Mouse (Mus musculus): Measurements from ENCODE around the gene Sf3a3.
A peak's percentile ranks its signal among the peaks of the same experiment; 100 is the strongest.

Gene Sf3a3

DNA sequence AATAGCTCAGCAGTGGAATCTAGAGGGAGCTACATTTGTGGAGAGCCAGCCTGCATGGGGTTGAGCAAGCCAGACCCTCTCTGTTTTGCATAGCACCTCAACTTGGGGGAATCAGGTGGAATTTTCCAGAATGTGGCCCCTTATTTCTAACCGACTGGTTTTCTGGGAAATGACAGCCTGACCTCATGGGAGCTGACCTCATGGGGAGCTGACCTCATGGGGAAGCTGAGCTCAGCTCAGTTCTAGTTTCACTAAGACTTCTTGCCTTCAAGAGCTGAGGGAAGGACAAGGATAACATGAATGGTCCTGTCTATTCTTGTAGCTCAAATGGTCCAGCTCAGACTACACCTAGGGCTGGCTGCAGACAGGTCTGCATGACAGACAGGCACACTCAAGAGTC lies 24.2 kb downstream of the Sf3a3 start:
- no peak for DNase-seq (ENCODE audit: low spot score)

DNA sequence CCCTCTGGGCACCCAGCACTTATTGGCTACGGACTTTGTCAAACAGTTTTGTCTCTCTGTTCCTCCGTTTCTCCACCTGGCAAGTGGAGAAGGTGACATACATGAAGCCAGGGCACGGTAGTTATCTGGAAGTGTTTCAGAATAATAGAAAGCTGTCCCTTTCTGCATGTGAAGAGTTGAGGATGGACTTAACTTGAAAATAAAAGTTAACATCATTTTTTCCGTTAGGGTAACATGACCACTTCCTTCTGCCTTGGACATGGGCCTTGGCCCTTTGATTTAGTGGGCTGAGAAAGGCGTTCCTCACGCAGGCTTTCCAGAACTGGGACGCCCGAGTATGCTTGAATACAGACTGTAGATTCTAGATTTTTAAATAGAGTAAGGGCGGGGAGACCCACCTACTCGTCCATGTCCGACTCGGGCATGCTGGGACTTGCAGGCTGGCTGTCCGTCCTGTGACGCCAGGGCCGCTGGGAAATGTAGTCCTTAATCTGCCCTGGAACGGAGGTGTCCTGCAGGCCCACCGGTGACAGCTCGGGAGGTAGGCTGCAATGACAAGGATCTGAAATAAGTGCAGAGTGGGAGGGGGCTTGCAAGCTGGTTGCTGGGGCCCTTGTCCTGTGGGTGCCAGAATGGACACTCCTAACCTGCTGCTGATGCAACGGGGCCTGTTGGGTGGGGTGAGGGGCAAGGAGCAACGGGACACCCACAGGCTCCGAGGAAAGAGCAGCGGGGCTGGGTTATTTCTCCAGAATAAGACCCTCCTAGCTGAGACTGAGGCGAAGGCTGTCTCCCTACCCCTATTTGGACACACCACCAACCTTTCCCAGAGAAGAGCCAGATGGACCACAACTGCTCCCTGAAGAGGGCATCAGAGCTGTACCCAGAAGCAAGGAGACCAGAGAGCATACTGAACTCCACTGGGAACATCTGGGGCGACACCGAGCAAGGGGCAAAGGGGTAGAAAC lies 27.1 kb downstream of the Sf3a3 start, which contains the start of gene Inpp5b:
Gene Inpp5b, plus strand, starts transcription at position 475 of the 968 bp plus-strand sequence.
- peak; percentile 78 for DNase-seq (ENCODE audit: low spot score)

DNA sequence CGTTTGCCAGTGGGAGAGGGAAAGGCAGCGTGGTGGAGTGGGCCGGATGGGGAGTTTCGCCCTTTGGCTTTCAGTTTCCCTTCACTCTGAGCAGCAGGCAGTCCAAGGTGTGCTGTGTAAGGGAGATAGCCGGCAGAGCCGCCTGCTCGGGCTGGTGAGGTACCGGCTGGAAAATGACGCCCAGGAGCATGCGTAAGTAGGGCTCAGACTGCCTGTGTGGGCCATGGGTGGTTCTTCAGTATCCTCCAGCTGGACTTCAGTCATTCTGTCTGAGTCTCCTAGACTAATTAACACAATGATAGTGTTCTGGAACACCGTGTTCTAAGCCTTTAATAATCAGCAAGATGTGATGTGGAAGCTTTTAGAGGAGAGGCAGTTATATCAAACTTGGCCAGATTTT lies 28.3 kb downstream of the Sf3a3 start:
- no peak for DNase-seq (ENCODE audit: low spot score)

DNA sequence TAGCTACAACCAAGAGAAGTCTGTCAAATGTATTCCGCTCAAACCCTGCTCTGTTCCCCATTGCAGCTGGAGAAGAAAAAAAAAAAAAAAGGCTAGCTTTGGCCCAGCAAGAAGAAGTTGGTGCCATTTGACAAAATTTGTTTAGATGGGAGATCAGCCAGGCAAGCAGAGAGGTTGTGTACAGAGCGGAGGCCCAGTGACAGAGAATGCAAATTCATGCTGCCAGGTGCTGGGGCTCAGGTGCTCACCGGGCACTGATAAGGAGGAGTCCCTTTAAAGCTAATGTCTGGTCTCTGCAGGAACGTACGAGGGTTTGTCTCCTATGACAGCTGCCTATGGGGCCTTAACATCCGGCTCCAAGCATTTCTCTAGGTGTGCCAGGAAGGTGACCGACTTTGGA lies 32.0 kb downstream of the Sf3a3 start:
- DNase-seq (ENCODE audit: low spot score): no peak

DNA sequence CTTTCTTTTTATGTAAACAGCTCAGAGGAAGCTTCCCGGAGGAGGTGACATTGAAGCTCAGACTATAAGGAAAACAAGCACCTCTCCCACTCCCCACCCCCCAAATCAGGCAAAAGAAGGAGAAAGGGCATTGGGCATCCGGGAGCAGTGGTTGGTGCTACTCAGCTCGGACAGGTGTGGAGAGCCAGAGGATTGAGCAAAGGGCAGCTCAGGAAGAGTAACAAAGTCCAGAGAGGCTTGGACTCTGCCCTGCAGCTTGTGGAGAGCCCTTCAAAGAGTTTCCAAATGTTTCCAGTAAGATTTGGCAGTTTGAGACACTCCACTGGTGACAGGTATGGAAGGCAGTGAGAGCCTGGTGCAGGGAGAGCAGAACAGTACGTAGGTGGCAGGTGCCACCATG lies 33.3 kb downstream of the Sf3a3 start:
- DNase-seq (ENCODE audit: low spot score): no peak

DNA sequence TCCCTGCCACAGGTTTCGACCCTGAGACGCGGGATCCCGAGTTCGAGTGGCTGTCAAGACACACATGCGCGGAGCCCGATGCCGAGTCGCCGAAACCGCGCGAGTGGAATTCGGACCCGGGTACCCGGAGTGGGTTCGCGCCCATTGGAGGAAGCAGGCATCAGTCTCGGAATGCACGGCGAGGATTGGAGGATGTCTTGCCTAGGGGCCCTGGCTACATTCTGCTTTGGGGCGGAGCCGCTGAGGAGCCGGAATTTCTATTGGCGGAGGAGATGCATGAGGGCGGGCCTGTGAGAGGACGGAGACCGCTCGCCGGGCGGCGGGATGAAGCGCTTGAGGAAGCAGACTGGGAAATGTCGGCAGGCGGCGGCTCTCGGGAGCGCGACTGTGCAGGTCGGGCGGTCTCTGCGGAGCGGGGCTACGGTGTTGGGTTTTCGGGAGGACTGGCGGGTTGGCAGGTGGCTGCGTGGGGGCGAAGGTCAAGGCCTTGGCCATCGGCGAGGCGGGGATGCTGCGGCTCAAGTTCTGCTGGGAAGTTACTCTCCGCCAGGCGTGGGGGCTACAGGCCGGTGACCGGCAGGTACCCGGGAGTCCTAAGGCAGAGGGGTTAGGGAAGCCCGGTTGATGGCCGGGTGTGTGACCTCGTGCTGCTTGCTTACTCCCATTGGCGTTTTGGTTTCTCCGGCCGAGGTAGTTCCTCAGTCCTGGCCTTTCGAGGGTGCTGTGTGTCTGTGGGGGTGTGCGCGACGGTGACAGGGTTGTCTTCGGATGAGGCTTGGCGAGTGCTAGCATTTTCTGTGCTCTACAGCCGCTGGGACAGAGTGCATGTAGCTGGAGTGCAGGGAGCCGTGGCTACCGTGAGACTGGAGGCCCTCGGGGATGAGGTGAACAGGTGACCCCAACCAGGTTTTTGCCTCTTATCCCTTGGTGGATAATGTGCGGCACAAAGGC lies 37.0 kb downstream of the Sf3a3 start:
- DNase-seq (ENCODE audit: low spot score): peak; percentile 97

DNA sequence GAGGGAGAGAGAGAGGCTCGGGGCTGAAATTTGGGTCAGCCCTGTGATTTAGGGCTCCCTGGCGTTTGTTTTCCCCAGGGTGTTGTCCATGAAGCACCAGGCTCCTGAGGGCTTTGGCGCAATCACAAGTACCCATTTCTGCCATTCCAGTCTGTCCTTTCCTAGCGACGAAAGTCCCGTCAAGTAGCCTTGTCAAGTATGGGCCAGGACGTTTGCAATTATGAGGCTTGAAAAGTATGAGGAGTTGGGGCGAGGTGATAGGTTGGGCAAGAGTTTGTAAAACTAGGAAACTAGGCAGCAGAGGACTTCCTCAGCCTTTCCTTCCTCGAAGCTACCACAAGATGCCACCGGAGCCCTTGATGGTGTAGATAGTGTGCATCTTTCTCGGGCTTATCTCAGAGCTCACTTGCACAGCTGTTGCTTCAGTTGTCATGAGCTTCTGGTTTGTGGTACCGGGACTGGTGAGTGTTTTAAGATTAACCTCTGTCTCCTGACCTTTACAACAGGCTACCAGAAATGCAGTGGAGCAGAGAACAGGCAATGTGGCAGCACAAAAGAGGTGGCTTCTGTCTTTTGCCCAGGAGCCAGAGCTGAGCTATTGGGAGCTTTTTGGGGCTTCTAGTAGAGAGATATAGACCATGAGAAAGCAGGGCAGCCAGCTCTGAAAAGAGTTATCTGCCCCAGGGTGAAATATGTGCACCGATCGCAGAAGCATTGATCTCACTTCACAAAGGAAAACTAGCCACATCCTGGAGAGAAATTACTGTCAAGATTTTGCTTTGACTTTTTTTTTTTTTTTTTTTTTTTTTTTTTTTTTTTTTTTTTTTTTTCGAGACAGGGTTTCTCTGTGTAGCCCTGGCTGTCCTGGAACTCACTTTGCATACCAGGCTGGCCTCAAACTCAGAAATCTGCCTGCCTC lies 38.0 kb downstream of the Sf3a3 start:
- no peak for DNase-seq (ENCODE audit: low spot score)

DNA sequence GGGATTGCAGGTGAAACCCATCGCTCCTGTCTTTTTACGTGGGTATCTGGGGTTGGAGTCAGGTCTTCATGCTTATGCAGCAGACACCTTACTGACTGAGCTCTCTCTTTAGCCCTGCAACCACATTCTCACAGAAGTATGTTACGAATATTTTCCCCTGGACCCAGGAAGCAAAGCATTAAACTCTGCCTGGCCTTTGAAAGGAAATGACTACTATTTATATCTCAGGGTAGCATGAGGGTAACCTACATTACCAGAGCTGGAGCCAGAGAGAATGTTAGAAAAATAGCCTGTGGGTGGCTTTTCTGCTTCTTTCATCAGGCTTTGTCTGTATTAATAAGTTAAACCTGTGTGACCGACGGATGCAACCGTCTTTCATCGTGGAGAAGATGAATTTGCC lies 41.0 kb downstream of the Sf3a3 start:
- DNase-seq (ENCODE audit: low spot score): no peak

DNA sequence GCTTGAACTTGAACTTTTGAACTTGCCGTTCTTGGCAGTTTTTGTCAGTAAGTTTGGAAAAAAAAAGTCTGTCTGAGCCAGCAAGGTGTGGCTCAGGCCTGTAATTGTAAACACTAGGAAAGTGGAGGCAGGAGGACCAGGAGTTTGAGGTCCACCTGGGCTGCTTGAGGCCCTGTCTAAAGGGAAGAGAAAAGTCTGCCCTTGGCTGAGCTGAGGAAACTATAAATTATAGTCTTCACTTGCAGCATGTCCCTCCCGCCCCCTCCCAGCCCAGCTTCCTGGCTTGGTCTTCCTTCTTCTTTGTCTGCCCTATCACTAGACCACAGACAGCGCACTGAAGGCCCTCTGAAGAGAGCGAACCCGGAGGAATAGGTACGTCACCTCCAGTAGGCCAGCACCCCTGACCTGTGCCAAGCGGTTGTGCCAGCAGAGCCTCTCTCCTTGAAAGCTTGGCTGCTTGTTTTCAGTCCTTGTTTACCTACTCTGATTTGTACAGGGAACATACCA lies 44.8 kb downstream of the Sf3a3 start:
- DNase-seq (ENCODE audit: low spot score): no peak

DNA sequence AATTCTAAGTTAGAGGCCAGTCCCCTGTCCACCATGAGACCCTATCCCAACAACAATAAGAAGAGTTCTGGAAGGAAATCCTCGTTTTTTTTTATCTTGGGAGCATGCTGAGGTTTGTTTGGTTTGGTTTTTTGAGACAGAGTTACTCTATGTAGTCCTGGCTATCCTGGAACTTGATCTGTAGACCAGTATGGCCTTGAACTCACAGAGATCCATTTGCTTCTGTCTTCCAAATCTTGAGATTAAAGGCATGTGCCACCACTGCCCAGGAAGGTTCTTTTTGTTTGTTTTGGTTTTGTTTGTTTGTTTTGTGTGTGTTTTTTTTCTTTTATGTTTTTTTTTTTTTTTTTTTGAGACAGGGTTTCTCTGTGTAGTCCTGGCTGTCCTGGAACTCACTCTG lies 46.6 kb downstream of the Sf3a3 start:
- no peak for DNase-seq (ENCODE audit: low spot score)

DNA sequence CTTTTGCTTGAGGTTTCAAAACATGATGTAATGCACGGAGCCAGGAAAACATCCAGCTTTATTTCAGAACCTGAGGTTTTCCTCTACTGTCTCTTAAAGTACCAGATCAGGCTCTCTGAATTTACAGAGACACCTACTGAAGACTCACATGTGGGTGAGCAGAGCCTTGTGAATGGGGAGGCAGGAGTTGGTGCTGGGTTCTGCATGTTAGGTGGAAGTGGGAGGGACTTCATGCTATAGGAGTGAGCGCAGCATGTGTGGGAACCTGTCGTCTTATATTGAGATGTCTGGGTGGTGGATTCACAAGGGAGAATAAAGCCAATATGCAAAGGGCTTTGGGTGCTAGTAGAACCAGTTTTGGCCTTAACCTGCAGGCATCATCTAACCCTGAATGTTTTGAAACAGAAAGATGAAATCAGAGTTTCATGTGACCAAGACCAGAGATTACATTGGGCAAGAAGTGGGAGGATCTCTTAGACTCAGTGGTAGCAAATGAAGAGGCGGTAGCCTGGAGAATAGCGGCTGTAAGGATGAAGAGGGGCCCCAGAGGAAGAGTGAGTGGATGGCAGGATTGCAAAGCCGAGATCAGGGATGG lies 48.4 kb downstream of the Sf3a3 start:
- no peak for DNase-seq (ENCODE audit: low spot score)

DNA sequence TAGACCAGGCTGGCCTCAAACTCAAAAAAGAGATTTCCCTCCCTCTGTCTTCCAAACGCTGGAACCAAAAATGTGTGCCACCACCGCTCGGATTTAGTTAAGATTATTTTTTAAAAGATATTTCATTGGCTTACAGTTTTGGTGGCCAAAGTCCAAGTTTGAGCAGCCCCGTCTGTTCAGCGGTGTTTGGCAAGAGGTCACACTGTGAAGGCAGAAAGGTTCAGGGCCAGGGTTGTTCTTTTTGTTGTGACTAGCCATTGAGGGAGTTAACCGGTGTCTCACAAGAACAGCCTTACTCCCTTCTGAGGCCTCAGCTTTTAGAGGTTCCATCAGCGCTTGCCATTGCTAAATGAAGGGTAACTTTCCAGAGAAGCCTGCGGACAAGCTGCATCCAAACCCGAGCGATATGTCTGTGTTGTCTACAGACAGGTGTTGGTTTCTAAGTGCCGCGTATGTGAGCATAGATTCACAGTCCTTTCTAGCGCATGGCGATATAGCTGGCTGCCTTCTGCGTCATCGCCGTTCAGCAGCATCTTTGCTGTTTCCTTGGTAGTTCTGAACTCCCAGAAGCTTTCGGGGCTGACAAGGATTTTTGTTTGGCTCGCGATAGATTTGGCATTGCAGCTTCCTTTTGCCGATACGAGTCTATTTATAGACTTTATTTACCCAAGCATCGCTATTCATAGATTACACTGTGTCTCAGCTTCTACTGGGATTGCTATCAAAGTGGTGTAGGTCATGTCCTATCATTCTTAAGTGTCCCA lies 51.4 kb downstream of the Sf3a3 start:
- no peak for DNase-seq (ENCODE audit: low spot score)

DNA sequence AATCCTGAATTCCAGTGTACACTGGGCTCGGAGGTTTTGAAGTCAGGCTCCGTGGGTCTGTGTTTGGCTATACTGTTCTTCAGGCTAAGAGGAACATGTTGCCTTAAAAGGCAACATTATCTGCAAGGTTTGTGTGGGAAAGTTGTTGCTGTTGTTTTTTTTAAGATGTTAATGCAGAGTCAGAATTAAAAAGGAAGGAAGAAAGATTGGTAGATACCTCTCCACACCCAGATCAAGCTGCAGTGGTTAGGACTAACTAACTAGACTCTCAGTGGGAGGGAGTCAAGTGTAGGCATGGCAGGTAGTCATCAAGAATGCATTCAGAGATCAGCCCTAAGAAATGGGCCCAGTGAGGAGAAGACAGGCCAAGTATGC lies 52.0 kb downstream of the Sf3a3 start:
- DNase-seq (ENCODE audit: low spot score): no peak

DNA sequence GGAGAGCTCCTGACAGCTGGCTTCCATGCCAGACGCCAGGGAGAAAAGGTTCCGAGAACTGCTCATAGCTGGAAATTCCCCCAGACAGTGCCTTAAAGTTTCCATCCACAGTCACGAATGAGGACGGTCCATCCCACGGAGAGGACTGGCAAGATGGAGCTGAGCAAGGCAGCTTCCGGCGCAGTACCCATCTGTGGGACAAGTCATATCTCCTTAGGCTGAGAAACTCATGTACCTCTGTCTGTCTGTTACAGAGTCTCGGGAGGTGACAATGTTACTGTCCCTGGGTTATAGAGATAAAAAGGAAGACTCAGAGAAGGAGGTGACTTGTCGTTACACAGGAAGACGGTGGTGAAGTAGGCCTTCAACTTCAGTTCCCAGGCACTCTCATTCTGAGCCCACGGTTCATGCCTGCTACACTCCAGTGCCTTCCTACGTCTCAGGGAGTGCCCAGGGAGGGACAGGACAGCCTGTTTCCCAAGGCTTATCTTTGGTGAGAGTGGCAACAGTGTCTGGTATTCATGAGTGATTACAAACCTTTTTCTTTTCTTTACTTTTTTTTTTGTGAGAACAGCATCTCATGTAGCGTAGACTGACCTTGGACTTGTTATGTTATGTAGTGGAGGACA lies 54.5 kb downstream of the Sf3a3 start:
- DNase-seq (ENCODE audit: low spot score): no peak

DNA sequence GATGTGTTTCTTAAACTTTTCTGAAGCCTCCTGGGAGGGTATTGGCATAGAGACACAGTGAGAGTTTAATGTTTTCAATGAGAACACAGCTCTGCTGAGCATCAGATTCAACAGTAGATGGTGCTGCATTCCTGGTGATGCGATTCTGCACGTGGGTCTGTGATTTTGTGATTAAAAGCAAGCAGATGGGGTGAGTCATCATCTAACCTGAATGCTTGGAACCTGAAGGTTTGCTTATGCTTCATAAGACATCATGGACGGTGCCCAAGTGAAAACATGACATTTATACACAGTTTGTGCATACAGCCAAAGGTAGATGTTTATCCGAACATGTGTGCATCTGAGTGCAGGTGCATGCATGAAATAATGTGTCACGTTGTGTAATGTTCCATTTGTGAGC lies 56.0 kb downstream of the Sf3a3 start:
- DNase-seq (ENCODE audit: low spot score): peak; percentile 38

DNA sequence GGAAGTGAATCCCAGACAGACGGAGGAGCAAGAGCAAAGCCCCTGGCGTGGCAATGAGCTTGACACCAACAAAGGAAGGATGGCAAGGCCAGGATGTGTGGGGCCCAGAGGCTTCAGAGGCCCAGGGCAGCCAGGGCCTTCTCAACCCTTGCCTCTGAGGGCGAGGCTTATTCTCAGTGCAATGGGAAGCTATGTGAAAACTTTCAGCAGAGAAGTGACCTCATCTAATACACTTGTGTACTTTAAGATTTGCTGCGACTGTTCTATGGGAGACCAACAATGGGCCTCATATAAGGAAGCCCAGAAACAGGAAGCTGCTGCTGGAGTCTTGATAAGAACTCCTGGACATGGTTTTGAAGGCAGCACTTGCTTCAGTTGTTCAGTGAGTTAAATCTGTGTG lies 57.5 kb downstream of the Sf3a3 start:
- DNase-seq (ENCODE audit: low spot score): no peak

DNA sequence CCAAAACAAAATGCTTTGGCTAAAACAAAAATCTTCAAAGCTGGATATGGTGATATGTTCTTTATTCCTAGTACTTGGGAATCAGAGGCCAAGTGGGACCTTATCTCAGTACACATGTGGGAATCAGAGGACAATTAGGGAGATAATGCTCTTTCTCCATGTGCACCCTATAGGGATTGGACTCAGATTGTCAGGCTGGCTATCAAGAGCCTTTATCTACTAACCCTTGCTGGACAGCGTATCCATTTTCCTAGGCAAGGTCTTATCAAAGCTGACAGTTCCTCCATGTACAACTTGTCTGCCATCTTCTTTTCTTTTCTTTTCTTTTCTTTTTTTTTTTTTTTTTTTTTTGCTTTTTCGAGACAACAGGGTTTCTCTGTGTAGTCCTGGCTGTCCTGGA lies 58.9 kb downstream of the Sf3a3 start:
- DNase-seq (ENCODE audit: low spot score): no peak

DNA sequence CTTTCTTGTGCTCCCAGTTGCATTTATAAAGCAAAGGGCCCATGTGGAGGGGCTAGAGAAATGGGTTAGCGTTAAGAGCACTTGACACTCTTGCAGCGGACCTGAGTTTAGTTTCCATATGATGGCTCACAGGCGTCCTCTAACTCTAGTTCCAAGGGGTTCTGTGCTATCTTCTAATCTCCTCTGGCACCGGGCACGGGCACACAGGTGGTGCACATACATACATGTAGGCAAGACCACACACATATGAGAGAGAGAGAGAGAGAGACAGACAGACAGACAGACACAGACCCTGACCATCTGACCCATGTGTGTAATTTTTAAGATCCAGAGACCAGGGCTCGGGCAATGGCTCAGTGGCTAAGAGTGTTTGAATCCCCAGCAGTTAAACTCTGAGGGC lies 59.4 kb downstream of the Sf3a3 start:
- DNase-seq (ENCODE audit: low spot score): no peak

DNA sequence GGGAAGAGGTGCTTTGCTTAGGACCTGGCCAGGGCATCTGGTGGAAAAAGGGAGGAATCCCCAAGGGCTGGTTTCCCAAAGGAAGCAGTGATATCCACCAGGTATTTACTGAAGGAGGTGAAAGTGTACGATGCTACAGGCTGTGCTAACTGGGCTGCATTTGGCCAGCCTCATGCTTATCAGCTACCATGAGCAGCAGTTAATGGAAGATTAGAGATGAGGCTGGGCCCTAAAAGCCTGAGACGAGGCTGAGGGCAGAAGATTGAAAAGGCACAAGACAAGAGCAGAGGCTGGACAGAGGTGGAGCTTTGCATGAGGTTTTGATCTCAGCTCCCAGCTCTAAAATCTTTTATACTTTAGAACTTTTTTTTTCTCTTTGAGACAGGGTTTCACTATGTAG lies 59.9 kb downstream of the Sf3a3 start:
- no peak for DNase-seq (ENCODE audit: low spot score)

DNA sequence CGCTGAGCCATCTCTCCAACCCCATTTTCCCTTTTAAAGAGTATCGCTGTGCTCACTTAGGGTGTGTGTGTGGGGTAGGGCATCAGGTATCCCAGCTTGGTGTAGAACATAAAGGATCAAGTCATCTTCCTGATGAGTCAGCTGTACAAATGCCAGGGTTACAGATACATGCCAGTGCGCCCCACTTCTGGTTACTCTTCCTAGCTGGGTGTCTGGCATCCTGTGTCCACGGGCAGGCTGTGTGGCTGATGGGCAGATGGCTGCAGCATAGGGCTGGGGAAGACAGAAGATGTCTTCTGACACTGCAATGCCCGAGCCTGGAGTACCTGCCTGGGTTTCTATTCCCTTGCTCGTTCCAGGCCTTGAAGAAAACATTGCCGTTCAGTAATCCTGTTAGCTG lies 66.8 kb downstream of the Sf3a3 start:
- no peak for DNase-seq (ENCODE audit: low spot score)

Measured in layer of hippocampus, adult 9-10 months (tissue).